Mouse (Mus musculus): ENCODE data around the gene Grik5. TPM values are rescaled to one million over a fixed set of nuclear protein-coding genes. Genes with fewer than 3 reads are reported as not detected.
"Not testable (repeated sequence)": the region's sequence is repeated elsewhere in the genome, so short reads cannot be mapped to it uniquely, and the experiment has no call there.

Gene Grik5
- polyA plus RNA-seq, 1 experiment from 2014 or later = 8.3 TPM

- Histone ChIP-seq H3K9me3 (ENCODE audit: control insufficient read depth, low read length) (no peaks in the 10 kb centered on the region), H3K36me3 (ENCODE audit: control insufficient read depth, insufficient read depth, low read length) (peaks cover 55% of the 10 kb centered on the region), H3K27ac (replicated peaks in 1 of 2; ENCODE audit: control insufficient read depth in 1 of 2, insufficient read depth in 1 of 2, low read depth in 2 of 2, low read length in 2 of 2) (no peak overlapping the region), H3K9ac (ENCODE audit: low read length) (no peak overlapping the region), H3K4me2 (ENCODE audit: low read length) (no peak overlapping the region), H3K27me3 (ENCODE audit: control insufficient read depth, insufficient read depth, low read length) (no peaks in the 10 kb centered on the region), H3K4me3 (ENCODE audit: control insufficient read depth in 1 of 2, insufficient read depth in 1 of 2, low read depth in 1 of 2, low read length in 2 of 2) (no peak overlapping the region), H3K4me1 (ENCODE audit: control insufficient read depth in 2 of 2, insufficient read depth in 2 of 2, low read length in 2 of 2) (peaks cover 16 to 26% of the 10 kb centered on the region in 2 experiments)
- 93% methylated on average over 3 of the region's 3 CpGs for WGBS
- no peak for ATAC-seq (ENCODE audit: insufficient number of reproducible peaks, insufficient read depth, low FRiP score, low read depth)
Measured at GRCm38 (mm10) chr7:25052587-25052986, 19.6 kb downstream of the Grik5 start.

GRCm38 (mm10) chr7:25049295-25049930 is 22.7 kb downstream of the Grik5 start:
- Histone ChIP-seq H3K4me1 (ENCODE audit: control insufficient read depth in 2 of 2, insufficient read depth in 2 of 2, low read length in 2 of 2) (peaks cover 6 to 13% of the 10 kb centered on the region in 2 experiments; a peak in 3 of 4 replicates), H3K36me3 (ENCODE audit: control insufficient read depth, insufficient read depth, low read length) (peaks cover 54% of the 10 kb centered on the region), H3K9me3 (ENCODE audit: control insufficient read depth, low read length) (no peaks in the 10 kb centered on the region), H3K4me2 (ENCODE audit: low read length) (no peak overlapping the region), H3K27me3 (ENCODE audit: control insufficient read depth, insufficient read depth, low read length) (no peaks in the 10 kb centered on the region), H3K27ac (replicated peaks in 1 of 2; ENCODE audit: control insufficient read depth in 1 of 2, insufficient read depth in 1 of 2, low read depth in 2 of 2, low read length in 2 of 2) (no peak overlapping the region), H3K9ac (ENCODE audit: low read length) (no peak overlapping the region; the same call in 1 of the 2 replicates), H3K4me3 (ENCODE audit: control insufficient read depth in 1 of 2, insufficient read depth in 1 of 2, low read depth in 1 of 2, low read length in 2 of 2) (no peak overlapping the region)
- 54% methylated on average over 16 of the region's 16 CpGs for WGBS
- ATAC-seq (ENCODE audit: insufficient number of reproducible peaks, insufficient read depth, low FRiP score, low read depth) = no peak

- Histone ChIP-seq H3K4me2 (ENCODE audit: low read length) (no peak overlapping the region), H3K9ac (ENCODE audit: low read length) (no peak overlapping the region)
- 84% methylated on average over 8 of the region's 8 CpGs for WGBS
Measured at GRCm38 (mm10) chr7:25047363-25047762, 24.8 kb downstream of the Grik5 start.

DNA sequence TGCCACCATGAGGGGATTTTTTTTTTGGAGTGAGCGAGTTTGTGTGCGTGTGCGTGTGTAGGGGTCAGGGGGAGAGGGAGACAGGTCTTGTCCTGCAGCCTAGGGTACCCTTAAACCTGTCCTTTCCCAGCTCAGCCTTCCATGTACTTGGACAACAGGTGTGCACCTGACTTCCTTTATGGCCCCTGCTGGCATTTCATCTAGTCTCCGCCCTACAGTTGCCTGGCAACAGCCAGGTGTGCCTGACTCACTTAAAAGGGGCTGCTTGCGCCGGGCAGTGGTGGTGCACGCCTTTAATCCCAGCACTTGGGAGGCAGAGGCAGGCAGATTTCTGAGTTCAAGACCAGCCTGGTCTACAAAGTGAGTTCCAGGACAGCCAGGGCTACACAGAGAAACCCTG is 27.5 kb downstream of the Grik5 start:
- H3K36me3 ChIP-seq (ENCODE audit: control insufficient read depth, insufficient read depth, low read length) = peaks cover 78% of the 10 kb centered on the region
- not testable (repeated sequence) for ATAC-seq (ENCODE audit: insufficient number of reproducible peaks, insufficient read depth, low FRiP score, low read depth); H3K4me3 ChIP-seq (ENCODE audit: control insufficient read depth in 1 of 2, insufficient read depth in 1 of 2, low read depth in 1 of 2, low read length in 2 of 2); H3K9me3 ChIP-seq (ENCODE audit: control insufficient read depth, low read length); H3K9ac ChIP-seq (ENCODE audit: low read length); H3K27me3 ChIP-seq (ENCODE audit: control insufficient read depth, insufficient read depth, low read length); H3K27ac ChIP-seq (replicated peaks in 1 of 2; ENCODE audit: control insufficient read depth in 1 of 2, insufficient read depth in 1 of 2, low read depth in 2 of 2, low read length in 2 of 2); H3K4me2 ChIP-seq (ENCODE audit: low read length); H3K4me1 ChIP-seq (ENCODE audit: control insufficient read depth in 2 of 2, insufficient read depth in 2 of 2, low read length in 2 of 2)
- 96% methylated on average over 7 of the region's 7 CpGs for WGBS

More at GRCm38 (mm10) chr7:25047363-25047762, 24.8 kb downstream of the Grik5 start:
- Histone ChIP-seq H3K27me3 (ENCODE audit: control insufficient read depth, insufficient read depth, low read length) (no peaks in the 10 kb centered on the region), H3K4me1 (ENCODE audit: control insufficient read depth in 2 of 2, insufficient read depth in 2 of 2, low read length in 2 of 2) (peaks cover 6 to 13% of the 10 kb centered on the region in 2 experiments; a peak in 3 of 4 replicates), H3K27ac (replicated peaks in 1 of 2; ENCODE audit: control insufficient read depth in 1 of 2, insufficient read depth in 1 of 2, low read depth in 2 of 2, low read length in 2 of 2) (no peak overlapping the region), H3K9me3 (ENCODE audit: control insufficient read depth, low read length) (no peaks in the 10 kb centered on the region), H3K36me3 (ENCODE audit: control insufficient read depth, insufficient read depth, low read length) (peaks cover 57% of the 10 kb centered on the region), H3K4me3 (ENCODE audit: control insufficient read depth in 1 of 2, insufficient read depth in 1 of 2, low read depth in 1 of 2, low read length in 2 of 2) (no peak overlapping the region)
- no peak for ATAC-seq (ENCODE audit: insufficient number of reproducible peaks, insufficient read depth, low FRiP score, low read depth)

- Histone ChIP-seq H3K27me3 (ENCODE audit: control insufficient read depth, insufficient read depth, low read length) (no peaks in the 10 kb centered on the region), H3K4me3 (ENCODE audit: control insufficient read depth in 1 of 2, insufficient read depth in 1 of 2, low read depth in 1 of 2, low read length in 2 of 2) (no peak overlapping the region), H3K9ac (ENCODE audit: low read length) (no peak overlapping the region), H3K4me2 (ENCODE audit: low read length) (no peak overlapping the region), H3K27ac (replicated peaks in 1 of 2; ENCODE audit: control insufficient read depth in 1 of 2, insufficient read depth in 1 of 2, low read depth in 2 of 2, low read length in 2 of 2) (no peak overlapping the region), H3K4me1 (ENCODE audit: control insufficient read depth in 2 of 2, insufficient read depth in 2 of 2, low read length in 2 of 2) (no peaks in the 10 kb centered on the region), H3K9me3 (ENCODE audit: control insufficient read depth, low read length) (no peaks in the 10 kb centered on the region), H3K36me3 (ENCODE audit: control insufficient read depth, insufficient read depth, low read length) (peaks cover 74% of the 10 kb centered on the region)
- WGBS = 78% methylated on average over 12 of the region's 12 CpGs
- no peak for ATAC-seq (ENCODE audit: insufficient number of reproducible peaks, insufficient read depth, low FRiP score, low read depth)
Measured at GRCm38 (mm10) chr7:25041921-25042320, 30.2 kb downstream of the Grik5 start.

DNA sequence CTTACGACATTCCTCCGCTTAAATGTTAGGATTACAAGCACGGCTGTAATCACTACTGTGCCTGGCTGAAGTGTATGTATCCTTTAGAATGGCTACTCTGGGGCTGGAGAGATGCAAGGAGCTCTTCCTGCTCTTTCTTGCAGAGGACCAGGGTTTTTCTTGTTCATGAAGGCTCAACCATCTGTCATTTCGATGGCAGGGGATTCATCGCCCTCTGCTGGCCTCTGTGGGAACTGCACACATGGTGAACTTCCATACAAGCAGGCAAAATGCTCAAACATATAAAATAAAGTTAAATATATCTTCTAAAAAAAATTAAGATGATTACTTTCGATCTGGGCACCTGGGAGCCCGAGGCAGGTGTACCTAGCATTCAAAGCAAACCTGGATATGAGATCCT is 36.2 kb downstream of the Grik5 start:
- WGBS = 47% methylated on average over 7 of the region's 7 CpGs
- Histone ChIP-seq H3K9ac (ENCODE audit: low read length) (no peak overlapping the region), H3K27me3 (ENCODE audit: control insufficient read depth, insufficient read depth, low read length) (no peaks in the 10 kb centered on the region), H3K4me2 (ENCODE audit: low read length) (no peak overlapping the region), H3K27ac (replicated peaks in 1 of 2; ENCODE audit: control insufficient read depth in 1 of 2, insufficient read depth in 1 of 2, low read depth in 2 of 2, low read length in 2 of 2) (no peak overlapping the region), H3K9me3 (ENCODE audit: control insufficient read depth, low read length) (no peaks in the 10 kb centered on the region), H3K4me1 (ENCODE audit: control insufficient read depth in 2 of 2, insufficient read depth in 2 of 2, low read length in 2 of 2) (no peaks in the 10 kb centered on the region), H3K4me3 (ENCODE audit: control insufficient read depth in 1 of 2, insufficient read depth in 1 of 2, low read depth in 1 of 2, low read length in 2 of 2) (no peak overlapping the region), H3K36me3 (ENCODE audit: control insufficient read depth, insufficient read depth, low read length) (peaks cover 41% of the 10 kb centered on the region)
- no peak for ATAC-seq (ENCODE audit: insufficient number of reproducible peaks, insufficient read depth, low FRiP score, low read depth)

DNA sequence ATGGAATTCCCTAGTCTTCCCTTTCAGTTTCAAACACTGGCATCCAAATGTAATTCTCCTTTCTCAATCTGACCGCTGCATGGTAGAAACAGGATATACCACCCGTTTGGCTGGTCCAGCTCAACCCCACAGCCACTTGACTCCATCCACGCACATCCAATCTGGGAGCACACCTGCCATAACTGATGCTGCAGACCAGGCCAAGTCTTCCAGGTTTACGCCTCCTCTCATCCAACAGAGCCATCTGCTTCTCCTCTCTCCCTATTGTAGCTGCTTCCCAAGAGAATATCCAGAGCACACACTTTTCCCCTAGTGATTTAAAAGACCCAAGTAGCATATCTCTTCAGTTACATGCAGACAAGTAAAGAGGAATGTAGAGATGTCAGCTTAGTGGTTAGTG is 37.4 kb downstream of the Grik5 start:
- no peaks in the 10 kb centered on the region for H3K4me1 ChIP-seq (ENCODE audit: control insufficient read depth in 2 of 2, insufficient read depth in 2 of 2, low read length in 2 of 2)
- H3K9ac ChIP-seq (ENCODE audit: low read length) = no peak overlapping the region
- peaks cover 34% of the 10 kb centered on the region for H3K36me3 ChIP-seq (ENCODE audit: control insufficient read depth, insufficient read depth, low read length)
- no peak for ATAC-seq (ENCODE audit: insufficient number of reproducible peaks, insufficient read depth, low FRiP score, low read depth)
- no peak overlapping the region for H3K4me3 ChIP-seq (ENCODE audit: control insufficient read depth in 1 of 2, insufficient read depth in 1 of 2, low read depth in 1 of 2, low read length in 2 of 2)
- H3K27ac ChIP-seq (replicated peaks in 1 of 2; ENCODE audit: control insufficient read depth in 1 of 2, insufficient read depth in 1 of 2, low read depth in 2 of 2, low read length in 2 of 2) = no peak overlapping the region
- H3K9me3 ChIP-seq (ENCODE audit: control insufficient read depth, low read length) = no peaks in the 10 kb centered on the region
- WGBS = 87% methylated on average over 4 of the region's 4 CpGs
- H3K4me2 ChIP-seq (ENCODE audit: low read length) = no peak overlapping the region
- H3K27me3 ChIP-seq (ENCODE audit: control insufficient read depth, insufficient read depth, low read length) = no peaks in the 10 kb centered on the region

GRCm38 (mm10) chr7:25031528-25031927 is 40.6 kb downstream of the Grik5 start:
- no peak overlapping the region for H3K4me3 ChIP-seq (ENCODE audit: control insufficient read depth in 1 of 2, insufficient read depth in 1 of 2, low read depth in 1 of 2, low read length in 2 of 2)
- H3K27me3 ChIP-seq (ENCODE audit: control insufficient read depth, insufficient read depth, low read length) = no peaks in the 10 kb centered on the region
- no peak overlapping the region for H3K4me2 ChIP-seq (ENCODE audit: low read length)
- no peak overlapping the region for H3K9ac ChIP-seq (ENCODE audit: low read length)
- WGBS = 69% methylated on average over 3 of the region's 3 CpGs
- no peaks in the 10 kb centered on the region for H3K9me3 ChIP-seq (ENCODE audit: control insufficient read depth, low read length)
- peaks cover 0 to under 1% of the 10 kb centered on the region in 2 experiments; a peak in 1 of 4 replicates for H3K4me1 ChIP-seq (ENCODE audit: control insufficient read depth in 2 of 2, insufficient read depth in 2 of 2, low read length in 2 of 2)
- H3K36me3 ChIP-seq (ENCODE audit: control insufficient read depth, insufficient read depth, low read length) = peaks cover 29% of the 10 kb centered on the region
- H3K27ac ChIP-seq (replicated peaks in 1 of 2; ENCODE audit: control insufficient read depth in 1 of 2, insufficient read depth in 1 of 2, low read depth in 2 of 2, low read length in 2 of 2) = no peak overlapping the region
- ATAC-seq (ENCODE audit: insufficient number of reproducible peaks, insufficient read depth, low FRiP score, low read depth) = no peak
